Mouse (Mus musculus) erythroblast, embryonic 14.5 days (primary cell): Measurements from ENCODE around the gene Mindy3. TPM values are rescaled to one million over a fixed set of nuclear protein-coding genes. Genes with fewer than 3 reads are reported as not detected.

Source experiments
- H3K27me3 ChIP-seq: 2 replicates; pipeline ENCODE4 v1.6.1; 2012; ENCODE audit warnings: inconsistent platforms; ENCODE audit not compliant: control insufficient read depth
- H3K36me3 ChIP-seq: 2 replicates; pipeline ENCODE4 v1.6.1; 2012; ENCODE audit warnings: mild to moderate bottlenecking, inconsistent platforms; ENCODE audit not compliant: control insufficient read depth
- H3K4me1 ChIP-seq: 2 replicates; pipeline ENCODE4 v1.6.1; 2012; ENCODE audit warnings: inconsistent platforms; ENCODE audit not compliant: control insufficient read depth
- H3K4me3 ChIP-seq: replicated peaks from 2 replicates; pipeline ENCODE3; 2012; ENCODE audit warnings: moderate library complexity, mild to moderate bottlenecking, inconsistent platforms
- H3K9me3 ChIP-seq: 2 replicates; pipeline ENCODE4 v1.6.1; 2012; ENCODE audit warnings: low read length, inconsistent platforms, mixed read lengths; ENCODE audit not compliant: control insufficient read depth
- GATA1 ChIP-seq: IDR thresholded peaks from 2 replicates; pipeline ENCODE4 v1.6.1; 2012; ENCODE audit warnings: low read length, inconsistent platforms, mixed read lengths
- TAL1 ChIP-seq: IDR thresholded peaks from 3 replicates; pipeline ENCODE4 v1.6.1; 2012; ENCODE audit warnings: low read length, inconsistent platforms, mixed read lengths
- polyA plus RNA-seq: library from polyadenylated mRNA; stranded (reverse); fragments of >175 nt; gene quantifications from 2 replicates; pipeline ENCODE4 v1.2.3, GENCODE M21; 2012

The Mindy3 gene
- polyA plus RNA-seq, 1 experiment = 5.4 TPM

GRCm38 (mm10) chr2:12300449-12301228 is 118.6 kb downstream of the Mindy3 start:
- H3K27me3 ChIP-seq = peaks cover 51% of the 10 kb centered on the region
- H3K9me3 ChIP-seq = no peaks in the 10 kb centered on the region
- H3K4me3 ChIP-seq = no peak overlapping the region
- no peak for TF ChIP-seq TAL1
- no peak for TF ChIP-seq GATA1
- H3K36me3 ChIP-seq = no peaks in the 10 kb centered on the region
- peaks cover 7% of the 10 kb centered on the region for H3K4me1 ChIP-seq

GRCm38 (mm10) chr2:12297287-12297686 is 122.0 kb downstream of the Mindy3 start:
- no peak for TF ChIP-seq GATA1
- TF ChIP-seq TAL1 = no peak
- Histone ChIP-seq H3K27me3 (peaks cover 31% of the 10 kb centered on the region), H3K4me1 (peaks cover 7% of the 10 kb centered on the region), H3K36me3 (no peaks in the 10 kb centered on the region), H3K9me3 (no peaks in the 10 kb centered on the region), H3K4me3 (no peak overlapping the region)

Other genes with a start within 250 kb of the Mindy3 start
- gene Itga8, start 117.5 kb downstream of the Mindy3 start, polyA plus RNA-seq = not detected in 2 replicates